Mouse (Mus musculus) ES-Bruce4 (cell line): ENCODE measurements at regions not wholly inside any gene's neighbourhood (a gene's known extent, or its start where the extent isn't known, plus 50 kb on each side); places are given as distances from the start of the nearest gene placed in this dataset.

Experiments used
- CTCF ChIP-seq: IDR thresholded peaks from one replicate; pipeline ENCODE4 v1.8.1; 2011; ENCODE audit warnings: low read depth, low read length
- EP300 ChIP-seq: IDR thresholded peaks from 2 replicates; pipeline ENCODE4 v1.6.1; 2011; ENCODE audit warnings: low read depth, low read length; ENCODE audit not compliant: insufficient read depth

DNA sequence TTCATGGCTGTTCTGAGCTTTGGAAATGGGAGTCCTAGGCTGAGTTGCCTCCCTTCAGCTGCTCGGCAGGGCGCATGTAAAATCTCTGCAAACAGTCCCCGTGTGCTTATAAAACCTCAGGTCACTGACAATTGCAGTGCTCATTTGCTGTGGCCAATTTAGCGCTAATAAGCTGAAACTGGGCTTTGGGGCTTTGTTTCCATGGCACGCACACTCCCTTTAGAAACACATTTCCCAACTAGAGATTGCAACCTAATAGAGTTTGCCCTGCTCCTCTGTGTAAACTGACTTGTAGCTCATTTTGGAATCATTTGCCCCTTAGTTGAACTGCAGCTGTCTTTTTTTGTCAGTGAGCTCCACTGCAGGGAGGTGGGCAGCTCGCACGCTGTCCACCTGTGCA is 148.7 kb upstream of the Npvf start:
- no peak for TF ChIP-seq CTCF
- no peak for TF ChIP-seq EP300
